ENCODE assay signal across 8 mouse cellular contexts in the genomic region with DNA sequence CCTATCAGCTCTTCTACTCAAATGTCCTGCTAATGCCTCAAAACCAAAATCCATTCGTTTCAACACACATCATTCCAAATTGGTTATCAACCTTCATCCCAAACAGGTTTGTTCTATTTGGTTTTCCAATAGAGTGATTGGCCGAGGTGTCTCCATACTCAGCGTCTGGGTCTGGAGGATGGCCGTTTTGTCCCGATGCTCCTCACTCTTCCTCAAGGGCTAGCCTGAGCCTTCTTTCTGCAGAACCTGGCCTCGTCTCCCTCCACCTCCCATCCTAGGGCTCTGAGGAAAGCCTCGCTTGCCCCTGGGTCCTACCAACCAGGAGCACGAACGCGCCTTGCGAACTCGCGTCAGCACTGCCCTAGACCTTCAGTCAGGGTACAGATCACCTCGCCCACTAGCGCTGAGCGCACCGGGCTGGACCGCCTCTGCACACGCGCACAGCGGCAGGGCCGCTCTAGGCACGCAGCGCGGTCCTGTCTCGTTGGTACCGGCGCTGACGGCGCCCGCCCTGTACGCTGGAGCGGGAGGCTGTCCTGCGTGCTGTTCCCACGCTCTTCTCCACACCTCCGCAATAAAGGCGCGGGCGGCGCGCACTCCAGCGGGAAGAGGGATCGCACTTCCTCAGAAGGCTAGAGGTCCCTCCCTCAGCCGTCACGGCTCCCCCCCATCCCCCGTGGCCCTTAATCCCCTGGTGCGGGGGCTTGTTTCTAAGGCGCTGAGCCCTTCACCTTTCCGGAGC.
A peak's percentile ranks its signal among the peaks of the same experiment; 100 is the strongest.
DNase-seq lines count a peak whose midpoint lies in the region; ATAC-seq and TF ChIP-seq lines count a peak whose summit lies in the region.

No protein-coding gene starts in this region.

- no peaks in the 10 kb centered on the region for H3K9me3 ChIP-seq in hindbrain, embryonic 10.5 days
- H3K9me3 ChIP-seq in lung, postnatal 0 days (ENCODE audit: low read length): no peaks in the 10 kb centered on the region

- H3K9ac ChIP-seq in lung, postnatal 0 days (replicated peaks; ENCODE audit: low read depth): peak overlapping the region; percentile 41

- under 1% methylated on average over 49 of the region's 49 CpGs for WGBS in hindbrain, embryonic 10.5 days
- under 1% methylated on average over 49 of the region's 49 CpGs for WGBS in lung, postnatal 0 days

- DNase-seq in MEL-GATA-1-ER (ENCODE audit: extremely low read depth, low read depth): peak; percentile 85
- peak; percentile 88 for DNase-seq in cerebellum, adult 8-10 months
- peak; percentile 91 for DNase-seq in forelimb bud, embryonic 11.5 days (ENCODE audit: low read depth, low spot score)
- peak; percentile 89 for DNase-seq in hindbrain, embryonic 10.5 days (ENCODE audit: low spot score)
- peak; percentile 92 for DNase-seq in layer of hippocampus, adult 9-11 months
- peak; percentile 92 for DNase-seq in lung, postnatal 0 days (ENCODE audit: low spot score)
- peak; percentile 80 for DNase-seq in ovary, postnatal 14 days (ENCODE audit: low spot score)
- peak; percentile 77 for DNase-seq in thymus, postnatal 14 days

- no peaks in the 10 kb centered on the region for H3K36me3 ChIP-seq in hindbrain, embryonic 10.5 days
- H3K36me3 ChIP-seq in lung, postnatal 0 days (ENCODE audit: insufficient read depth, low read length): no peaks in the 10 kb centered on the region

- peak overlapping the region; percentile 82 for H3K4me2 ChIP-seq in lung, postnatal 0 days (replicated peaks; ENCODE audit: low read depth, low read length)

- peak overlapping the region; percentile 75 for H3K4me3 ChIP-seq in hindbrain, embryonic 10.5 days
- H3K4me3 ChIP-seq in lung, postnatal 0 days (ENCODE audit: low read depth, low read length): peak overlapping the region; percentile 58

- 0 out of 2 replicates have a peak, but pooled peaks have one; percentile 16 for TF ChIP-seq CTCF in lung, postnatal 0 days (IDR thresholded peaks at IDR 0.05)

- no peaks in the 10 kb centered on the region for H3K27me3 ChIP-seq in hindbrain, embryonic 10.5 days (ENCODE audit: insufficient read depth, poor library complexity, severe bottlenecking)
- no peaks in the 10 kb centered on the region for H3K27me3 ChIP-seq in lung, postnatal 0 days (replicated peaks; ENCODE audit: insufficient read depth, low read length)

- peaks cover 7% of the 10 kb centered on the region; the same call in 1 of the 2 replicates for H3K4me1 ChIP-seq in hindbrain, embryonic 10.5 days (replicated peaks)
- no peaks in the 10 kb centered on the region; the same call in 1 of the 2 replicates for H3K4me1 ChIP-seq in lung, postnatal 0 days (ENCODE audit: insufficient read depth, low read depth, low read length)

- H3K27ac ChIP-seq in hindbrain, embryonic 10.5 days: peak overlapping the region; percentile 92
- H3K27ac ChIP-seq in lung, postnatal 0 days (ENCODE audit: low read length): no peak overlapping the region; the same call in 1 of the 2 replicates

- no peak for TF ChIP-seq EP300 in lung, postnatal 0 days (IDR thresholded peaks at IDR 0.05)

- ATAC-seq in lung, postnatal 0 days: peak; percentile 100
